Mouse (Mus musculus) ovary, postnatal 14 days (tissue): Measurements from ENCODE around the gene Olfr600.
"Not testable (repeated sequence)": the region's sequence is repeated elsewhere in the genome, so short reads cannot be mapped to it uniquely, and the experiment has no call there.

Experiments used
- DNase-seq: peaks from one replicate; pipeline ENCODE4 v3.0.0; 2022; ENCODE audit warnings: low spot score

The Olfr600 gene

GRCm38 (mm10) chr7:103349569-103349968 is at the start of gene Olfr600:
Olfr600 (minus strand) TSS chr7:103349669.
- DNase-seq = no peak

- DNase-seq = no peak
Observed at GRCm38 (mm10) chr7:103398981-103399380, 49.5 kb upstream of the Olfr600 start.

- no peak for DNase-seq
Observed at GRCm38 (mm10) chr7:103397758-103398157, 48.3 kb upstream of the Olfr600 start.

DNA sequence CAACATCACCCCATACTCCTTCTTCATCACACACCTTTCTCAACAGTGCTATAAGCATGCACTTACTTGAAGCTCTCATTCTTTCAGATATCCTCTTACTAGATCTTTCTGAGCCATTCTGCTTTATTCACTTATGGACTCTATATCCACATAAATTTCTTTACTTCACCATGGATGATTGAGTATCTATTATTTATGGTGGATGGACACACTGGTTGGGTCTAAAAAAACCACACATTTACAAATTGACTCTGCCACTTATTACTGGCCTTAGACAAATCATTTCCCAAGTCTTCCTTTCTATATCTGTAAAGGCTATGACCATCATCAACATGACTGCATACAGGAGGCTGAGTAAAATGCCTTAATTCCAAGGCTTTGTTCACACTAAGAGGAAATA is 36.6 kb upstream of the Olfr600 start, which contains the start of gene Olfr603:
Gene Olfr603 (minus strand): TSS at position 101 of the 400 bp plus-strand sequence.
- DNase-seq = no peak

GRCm38 (mm10) chr7:103362555-103362954 is 13.1 kb upstream of the Olfr600 start, which contains the start of gene Olfr601:
Olfr601 (minus strand) TSS chr7:103362655.
- DNase-seq = no peak

- no peak for DNase-seq
Observed at GRCm38 (mm10) chr7:103335617-103336016, 13.9 kb downstream of the Olfr600 start, which contains the start of gene Olfr599. Olfr599 (plus strand) TSS chr7:103335917.

DNA sequence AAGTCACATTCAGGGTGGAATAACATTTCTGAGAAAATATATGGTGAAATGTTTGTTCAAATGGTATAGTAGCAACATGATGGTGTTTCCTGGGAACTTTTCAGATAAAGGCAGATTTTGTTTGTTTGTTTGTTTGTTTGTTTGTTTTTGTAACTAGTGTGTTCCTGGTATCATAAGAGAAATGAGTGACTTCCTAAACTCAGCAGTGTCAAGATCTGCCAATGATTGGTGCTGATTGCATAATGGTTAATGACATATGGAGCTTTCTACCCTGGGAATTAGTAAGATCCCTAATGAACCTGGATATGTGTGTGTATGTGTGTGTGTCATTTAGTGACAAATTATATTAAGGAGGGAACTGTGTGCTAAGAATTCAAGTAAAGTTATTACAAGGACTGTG is 26.2 kb downstream of the Olfr600 start, which contains the start of gene Olfr598:
Gene Olfr598 (plus strand): TSS at position 301 of the 400 bp plus-strand sequence.
- DNase-seq = no peak

GRCm38 (mm10) chr7:103316015-103316414 is 33.5 kb downstream of the Olfr600 start, which contains the start of gene Olfr597:
Olfr597 (plus strand) TSS chr7:103316315.
- not testable (repeated sequence) for DNase-seq

DNA sequence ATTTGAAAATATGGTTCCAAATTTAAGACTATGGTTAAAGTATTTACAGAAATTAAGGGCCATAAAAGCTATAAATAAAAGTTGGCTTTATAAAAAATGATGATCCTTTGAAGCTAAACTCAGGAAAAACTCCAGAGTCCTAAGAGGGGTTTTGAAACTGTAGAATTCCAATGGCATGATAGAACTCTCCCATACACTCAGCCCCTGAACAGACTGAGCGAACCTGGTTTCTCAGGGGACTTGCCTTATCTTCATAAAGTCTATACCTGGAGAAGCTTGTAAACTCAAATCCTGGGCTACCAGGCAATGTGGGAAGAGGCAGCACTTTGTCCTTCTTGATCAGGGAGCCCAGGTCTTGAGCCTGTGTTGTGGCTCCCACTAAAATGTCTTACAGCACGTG is 44.1 kb downstream of the Olfr600 start, which contains the start of gene Olfr596:
Gene Olfr596 (plus strand): TSS at position 301 of the 400 bp plus-strand sequence.
- not testable (repeated sequence) for DNase-seq
